Mouse (Mus musculus) heart, postnatal 25 days (tissue): ENCODE results near the gene Epyc. TPM values are rescaled to one million over a fixed set of nuclear protein-coding genes. Genes with fewer than 3 reads are reported as not detected.
"Not testable (repeated sequence)": the region's sequence is repeated elsewhere in the genome, so short reads cannot be mapped to it uniquely, and the experiment has no call there.

Experiments
- DNase-seq: peaks from one replicate; pipeline ENCODE4 v3.0.0; 2022; ENCODE audit warnings: low spot score
- intact Hi-C: fragments of 180-260 bp; cut with DNase I; formaldehyde crosslinking; loops from one replicate; pipeline ENCODE4 v1.15.1; 2025
- total RNA-seq, 2 experiments: library from RNA; stranded (reverse); gene quantifications; 2 replicates each; pipeline ENCODE4 v1.2.3; 2021

Epyc gene
- total RNA-seq, 2 experiments from 2014 or later, result 0.50 to 0.52 TPM

DNA sequence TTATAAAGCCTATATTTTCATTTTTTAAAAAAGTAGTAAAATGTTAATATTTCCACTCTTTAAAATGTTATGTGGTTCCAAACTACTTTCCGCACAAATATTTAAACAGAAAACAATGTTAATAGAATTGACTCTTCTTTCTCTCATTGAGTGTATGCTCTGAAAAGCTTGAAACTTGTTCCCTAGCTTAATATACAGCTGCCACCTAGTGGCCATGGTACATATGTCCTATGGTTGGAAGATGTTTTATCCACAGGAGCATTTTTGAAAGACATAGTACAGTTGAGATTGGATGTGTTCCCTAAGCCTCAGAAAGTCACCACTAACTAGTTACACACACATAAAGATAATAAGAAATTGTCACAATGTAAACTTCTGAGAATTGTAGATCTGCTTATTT, 60.7 kb downstream of the Epyc start:
- intact Hi-C loops, result no loop called here
- no peak for DNase-seq

DNA sequence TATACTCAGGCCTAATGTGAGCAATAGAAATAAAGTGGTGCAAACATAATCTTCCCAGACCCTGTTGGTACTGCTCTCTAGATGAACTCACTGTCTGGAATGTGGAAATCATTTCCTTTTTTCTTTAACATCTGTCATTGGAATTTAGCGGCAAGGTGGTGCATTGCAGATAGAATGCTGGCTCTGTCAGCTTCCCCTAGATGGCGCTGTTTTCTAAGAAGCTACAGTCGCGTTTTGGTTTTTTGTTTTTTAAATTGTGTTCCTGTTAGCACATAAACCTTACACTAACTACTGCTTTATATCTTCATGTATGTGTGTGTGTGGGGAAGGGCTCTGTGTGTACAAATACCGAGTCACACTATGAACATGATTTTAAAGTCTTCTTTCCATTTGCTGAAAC, 68.8 kb downstream of the Epyc start:
- no peak for DNase-seq
- intact Hi-C loops, result loop anchor here (5.0 kb wide), 1 partner anchor 1375 kb away; no protein-coding TSS in a partner anchor

DNA sequence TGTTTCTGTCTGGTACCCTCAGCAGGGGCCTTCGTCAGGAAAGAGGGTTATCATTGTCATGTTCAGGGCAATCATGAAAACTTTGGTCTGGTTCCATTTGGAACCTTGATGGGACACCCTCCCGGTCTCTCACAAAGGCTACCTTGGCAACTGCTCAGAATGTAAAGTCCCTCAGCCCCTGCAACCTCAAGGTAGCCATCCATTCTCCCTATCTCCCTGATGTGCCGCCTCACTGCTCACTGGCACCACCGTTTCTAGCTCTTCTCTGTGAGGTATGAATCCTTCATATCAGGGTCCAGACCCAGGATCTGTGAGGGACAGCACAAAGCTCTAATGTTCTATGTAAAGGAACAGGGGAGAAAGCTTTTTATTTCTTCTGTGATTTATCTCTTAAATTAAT, 70.7 kb downstream of the Epyc start:
- DNase-seq, result no peak
- intact Hi-C loops, result loop anchor here (5.0 kb wide), 1 partner anchor 1373 kb away; no protein-coding TSS in a partner anchor

DNA sequence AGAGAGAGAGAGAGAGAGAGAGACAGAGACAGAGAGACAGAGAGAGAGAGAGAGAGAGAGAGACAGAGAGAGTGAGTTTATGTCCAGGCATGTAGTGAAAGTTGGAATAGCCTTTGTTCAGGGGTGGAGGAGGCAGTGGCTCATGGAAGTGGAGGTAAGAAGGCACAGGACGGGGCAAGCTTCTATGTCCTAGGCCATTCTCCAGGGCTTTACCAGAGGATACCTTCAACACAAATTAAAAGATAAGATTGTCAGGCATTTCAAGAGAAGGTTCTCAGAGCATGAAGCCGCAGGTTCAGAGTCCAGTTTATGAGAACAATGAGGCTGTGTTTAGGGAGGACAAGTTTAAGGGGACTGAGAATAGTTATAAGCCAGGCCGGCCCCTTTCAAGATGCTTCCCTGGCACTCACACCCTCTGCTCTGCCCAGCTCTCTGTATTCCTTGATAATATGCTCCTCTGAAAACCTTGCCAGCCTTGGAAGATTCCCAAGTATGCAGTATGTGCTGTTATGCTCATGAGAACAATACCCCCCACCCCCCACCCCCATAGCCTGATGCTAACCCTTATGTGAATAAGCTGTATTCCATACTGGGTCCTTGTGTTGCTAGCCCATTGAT, 71.5 kb downstream of the Epyc start:
- intact Hi-C loops, result no loop called here
- no peak for DNase-seq

DNA sequence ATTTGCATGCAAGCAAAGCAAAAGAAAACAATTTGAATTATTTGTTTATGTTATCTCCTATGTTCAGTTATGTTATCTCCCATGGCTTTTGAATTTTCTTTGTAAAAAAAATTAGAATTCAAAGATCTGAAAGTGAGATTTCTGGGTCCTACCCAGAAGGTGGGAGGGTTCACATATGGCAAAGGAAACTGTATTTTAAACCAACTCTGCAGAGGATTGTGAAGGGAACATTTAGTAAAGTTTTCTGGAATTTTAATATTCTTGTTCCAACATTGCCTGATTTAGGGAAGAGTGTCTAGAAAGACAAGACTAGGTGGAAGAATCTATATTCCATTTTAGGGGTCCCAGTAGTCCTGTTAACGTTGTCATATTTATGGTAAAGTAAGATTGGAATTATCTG, 73.4 kb downstream of the Epyc start:
- DNase-seq, result no peak
- intact Hi-C loops, result no loop called here

DNA sequence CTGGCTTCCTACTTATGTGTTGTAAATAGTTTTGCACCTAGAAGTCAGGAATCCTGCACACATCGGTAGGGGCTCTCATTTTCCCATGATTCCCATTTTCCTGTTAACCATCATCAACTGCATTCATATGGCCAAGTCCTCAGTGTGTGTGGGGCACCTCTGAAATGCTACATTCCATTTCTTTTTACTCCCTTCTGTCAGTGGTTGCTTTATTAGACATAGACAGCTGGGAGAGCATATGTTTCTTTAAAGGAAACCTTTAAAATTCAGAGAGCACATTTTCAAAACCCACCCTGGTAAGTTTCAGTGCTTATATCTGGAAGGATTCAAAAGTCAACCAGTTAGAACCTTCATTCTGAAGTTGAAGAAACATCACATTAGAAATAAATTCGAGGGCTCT, 74.2 kb downstream of the Epyc start:
- intact Hi-C loops, result no loop called here
- DNase-seq, result no peak

DNA sequence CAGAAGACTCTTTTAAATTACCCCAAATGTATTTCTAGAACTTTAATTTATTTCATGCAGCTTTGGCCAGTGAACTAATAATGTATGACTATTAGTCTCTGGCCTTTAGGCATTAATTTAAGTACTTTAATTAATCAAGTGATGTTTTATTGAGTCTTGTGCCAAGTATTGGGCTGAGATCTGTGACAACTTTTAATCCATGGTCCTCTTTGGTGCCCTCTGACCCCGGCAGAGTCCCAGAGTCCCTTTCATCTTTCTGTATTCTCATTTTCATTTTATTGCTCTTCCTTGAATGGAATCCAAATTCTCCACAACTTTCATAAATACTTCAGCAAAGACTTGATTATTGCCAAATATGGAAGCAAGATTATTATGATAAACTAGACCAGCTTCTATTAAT, 76.8 kb downstream of the Epyc start:
- DNase-seq, result no peak
- intact Hi-C loops, result no loop called here

DNA sequence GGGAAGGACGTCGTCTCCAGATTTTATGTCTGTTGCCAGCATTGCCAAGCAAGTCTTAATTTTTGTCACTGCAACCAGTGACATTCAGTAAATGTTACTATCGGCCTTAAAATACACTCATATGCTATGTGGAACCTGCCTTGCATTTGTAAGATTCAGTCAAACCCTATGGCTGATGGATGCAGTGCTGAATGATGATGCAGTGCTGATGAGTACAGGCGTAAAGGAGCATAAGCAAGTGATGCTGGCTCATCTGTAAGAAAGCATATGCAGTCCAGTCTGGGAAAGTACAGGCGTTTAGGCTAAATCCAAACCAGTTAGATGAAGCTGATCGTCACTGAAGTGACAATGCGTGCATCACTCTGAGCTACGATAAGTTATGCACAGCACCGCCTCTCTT, 78.8 kb downstream of the Epyc start:
- DNase-seq, result no peak
- intact Hi-C loops, result no loop called here

DNA sequence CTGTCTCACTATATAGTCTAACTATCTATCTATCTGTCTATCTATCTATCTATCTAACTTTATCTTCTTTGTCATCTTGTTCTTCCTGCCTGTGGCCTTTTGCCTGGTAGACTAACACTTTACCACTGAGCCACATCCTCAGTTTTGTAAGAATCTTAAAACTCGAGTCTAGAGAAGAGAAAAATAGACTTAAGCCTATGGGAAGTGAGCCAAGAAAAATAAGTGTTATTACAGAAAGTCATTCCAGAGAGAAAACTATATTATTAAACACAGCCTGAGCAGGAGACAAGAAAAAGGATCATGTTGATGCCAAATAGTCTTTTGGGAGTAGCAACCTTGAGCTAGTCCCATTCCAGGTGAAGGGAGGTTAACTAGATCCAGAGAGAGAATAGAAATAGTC, 82.1 kb downstream of the Epyc start:
- DNase-seq, result no peak
- intact Hi-C loops, result no loop called here

DNA sequence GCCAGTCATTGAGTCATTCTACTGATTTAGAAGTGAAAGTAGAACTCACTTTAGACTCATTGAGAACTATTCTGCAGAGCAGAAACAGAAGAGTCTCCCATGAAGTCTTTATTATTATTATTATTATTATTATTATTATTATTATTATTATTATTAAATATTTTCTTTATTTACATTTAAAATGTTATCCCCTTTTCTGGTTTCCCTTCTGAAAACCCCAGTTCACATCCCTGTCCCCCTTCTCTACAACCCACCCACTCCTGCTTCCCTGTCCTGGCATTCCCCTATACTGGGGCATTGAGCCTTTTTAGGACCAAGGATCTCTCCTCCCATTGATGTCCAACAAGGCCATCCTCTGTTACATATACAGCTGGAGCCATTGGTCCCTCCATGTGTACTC, 82.8 kb downstream of the Epyc start, which contains the start of gene C030005K15Rik:
Gene C030005K15Rik (minus strand): TSS at position 101 of the 400 bp plus-strand sequence.
- intact Hi-C loops, DNase-seq: not testable (repeated sequence)

Other genes starting within 250 kb of the Epyc start
- 100 to 1,000 TPM; 381 to 431 TPM for gene Dcn, start 164.5 kb upstream of the Epyc start, total RNA-seq
- 10 to 100 TPM; 55.6 to 72.7 TPM for gene Lum, start 78.9 kb upstream of the Epyc start, total RNA-seq
- not detected for gene Kera, start 37.2 kb upstream of the Epyc start, total RNA-seq
- gene Ccer1, start 49.0 kb downstream of the Epyc start, total RNA-seq, result not detected
- not detected for gene C030005K15Rik, start 82.7 kb downstream of the Epyc start, total RNA-seq